Mouse (Mus musculus): Measurements from ENCODE around the gene Lcmt1.

DNA sequence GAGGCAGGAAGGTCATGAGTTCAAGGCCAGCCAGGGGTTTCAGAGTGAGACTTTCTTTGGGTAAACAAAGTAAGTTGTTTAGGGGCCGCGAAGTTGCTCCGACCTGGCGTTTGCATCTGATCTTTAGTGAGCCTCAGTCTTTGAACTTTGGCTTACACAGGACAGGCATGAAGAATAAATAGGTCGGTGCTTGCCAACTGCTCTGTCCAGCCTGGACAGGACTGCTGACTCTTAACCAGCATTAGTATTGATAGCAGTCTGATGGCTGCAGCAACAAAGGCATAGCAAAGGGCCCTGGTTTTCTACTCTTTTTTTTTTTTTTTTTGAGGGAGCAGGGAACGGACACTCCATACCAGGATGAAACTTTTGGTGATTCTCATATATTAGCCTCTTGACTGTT lies 83.0 kb downstream of the Lcmt1 start:
- TF ChIP-seq CTCF (conservative IDR thresholded peaks at IDR 0.05 in 1 of 2, IDR thresholded peaks at IDR 0.05 in 1 of 2; ENCODE audit: low read depth in 2 of 2, low read length in 2 of 2): no peak
- TF ChIP-seq POLR2AphosphoS2 (IDR thresholded peaks at IDR 0.05; ENCODE audit: low read depth, low read length): no peak
- TF ChIP-seq POLR2A (IDR thresholded peaks at IDR 0.05; ENCODE audit: low read depth, low read length): no peak
- TF ChIP-seq E2F4 (IDR thresholded peaks at IDR 0.05; ENCODE audit: insufficient replicate concordance, low read depth, low read length): no peak
- TF ChIP-seq HCFC1 (IDR thresholded peaks at IDR 0.05; ENCODE audit: low read depth, low read length): no peak
